Mouse (Mus musculus): ENCODE data around the gene Fam19a5.

Gene Fam19a5

DNA sequence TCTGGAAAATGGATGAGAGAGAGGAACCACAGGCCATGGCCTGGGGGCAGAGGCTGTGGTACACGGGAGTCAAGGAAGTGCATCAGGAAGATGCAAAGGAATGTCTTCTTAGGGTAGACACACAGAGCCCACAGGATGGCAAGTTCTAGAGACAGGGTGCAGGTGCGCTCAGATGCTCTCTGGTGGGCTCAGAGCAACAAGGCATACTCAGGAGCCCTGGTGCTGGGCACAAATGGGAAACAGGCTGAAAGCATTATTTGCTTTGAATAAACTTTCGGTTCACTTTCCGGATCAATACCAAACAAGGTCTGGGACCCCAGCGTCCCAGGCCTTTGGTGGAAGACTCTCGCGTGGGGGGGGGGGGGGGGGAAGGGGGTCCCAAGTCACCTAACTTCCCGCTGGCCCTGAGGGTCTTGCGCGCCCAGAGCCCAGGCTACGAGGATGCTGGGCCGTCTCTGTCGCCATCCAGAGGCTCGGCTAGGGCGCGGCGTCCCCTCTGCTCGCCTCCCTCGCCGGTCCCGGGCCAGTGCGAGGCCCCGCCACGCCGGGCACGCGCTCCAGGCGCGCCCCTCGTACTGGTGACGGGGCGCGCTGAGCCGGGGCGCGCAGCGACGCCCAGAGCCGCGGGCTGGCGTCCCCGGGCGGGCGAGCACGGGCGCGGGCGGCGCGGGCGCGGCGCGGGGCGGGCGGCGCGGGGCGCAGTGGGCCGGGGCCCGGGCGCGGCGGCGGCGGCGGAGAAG lies at the start of gene Fam19a5:
TSS of gene Fam19a5 (plus strand) at position 701 of the 740 bp plus-strand sequence.
- no peak for DNase-seq (ENCODE audit: low spot score)

- no peak for DNase-seq (ENCODE audit: low spot score)
Measured at GRCm38 (mm10) chr15:87501737-87502136, 42.4 kb upstream of the Fam19a5 start.

- no peak for DNase-seq (ENCODE audit: low spot score)
Measured at GRCm38 (mm10) chr15:87507349-87507748, 36.8 kb upstream of the Fam19a5 start.

DNA sequence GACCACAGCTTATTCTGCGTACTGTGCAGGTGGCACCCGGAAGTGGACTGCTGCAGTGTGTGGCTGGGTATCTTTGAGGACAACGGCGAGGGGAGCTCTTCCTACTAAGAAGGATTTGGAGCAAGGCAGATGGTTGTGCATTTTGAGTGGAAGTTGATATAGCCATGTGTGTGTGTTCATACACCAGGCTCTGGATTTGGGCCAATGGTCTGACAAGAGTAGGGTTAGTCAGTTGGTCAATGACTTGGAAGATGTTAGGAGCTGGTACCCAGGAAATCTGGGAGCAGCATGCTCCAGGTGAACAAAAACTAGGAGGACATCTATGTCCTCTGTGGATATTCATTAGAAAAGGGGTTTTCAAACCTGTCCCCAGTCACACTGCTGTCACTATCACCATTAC lies 33.2 kb upstream of the Fam19a5 start:
- no peak for DNase-seq (ENCODE audit: low spot score)

GRCm38 (mm10) chr15:87518161-87518560 lies 25.9 kb upstream of the Fam19a5 start:
- DNase-seq (ENCODE audit: low spot score), result no peak

DNA sequence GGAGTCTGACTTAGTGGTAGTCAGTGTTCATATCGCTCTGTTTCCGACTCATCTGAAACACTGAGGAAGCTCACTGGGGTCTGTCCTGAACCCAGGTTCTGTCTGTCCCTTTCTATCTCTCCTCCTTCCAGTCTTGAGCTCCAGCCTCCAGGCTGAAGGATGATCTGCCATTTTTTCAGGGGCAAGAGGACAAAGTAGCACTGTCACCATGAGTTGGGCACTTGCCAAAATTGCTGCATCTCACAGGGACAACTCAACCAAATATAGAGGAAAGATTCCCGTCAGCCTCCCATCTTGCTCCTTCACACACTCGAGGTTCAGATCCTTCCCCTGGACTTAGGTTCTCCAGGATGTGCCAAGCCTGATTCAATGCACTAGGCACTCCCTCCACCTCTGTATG lies 14.8 kb upstream of the Fam19a5 start:
- no peak for DNase-seq (ENCODE audit: low spot score)

- no peak for DNase-seq (ENCODE audit: low spot score)
Measured at GRCm38 (mm10) chr15:87541656-87542055, 2.4 kb upstream of the Fam19a5 start.

DNA sequence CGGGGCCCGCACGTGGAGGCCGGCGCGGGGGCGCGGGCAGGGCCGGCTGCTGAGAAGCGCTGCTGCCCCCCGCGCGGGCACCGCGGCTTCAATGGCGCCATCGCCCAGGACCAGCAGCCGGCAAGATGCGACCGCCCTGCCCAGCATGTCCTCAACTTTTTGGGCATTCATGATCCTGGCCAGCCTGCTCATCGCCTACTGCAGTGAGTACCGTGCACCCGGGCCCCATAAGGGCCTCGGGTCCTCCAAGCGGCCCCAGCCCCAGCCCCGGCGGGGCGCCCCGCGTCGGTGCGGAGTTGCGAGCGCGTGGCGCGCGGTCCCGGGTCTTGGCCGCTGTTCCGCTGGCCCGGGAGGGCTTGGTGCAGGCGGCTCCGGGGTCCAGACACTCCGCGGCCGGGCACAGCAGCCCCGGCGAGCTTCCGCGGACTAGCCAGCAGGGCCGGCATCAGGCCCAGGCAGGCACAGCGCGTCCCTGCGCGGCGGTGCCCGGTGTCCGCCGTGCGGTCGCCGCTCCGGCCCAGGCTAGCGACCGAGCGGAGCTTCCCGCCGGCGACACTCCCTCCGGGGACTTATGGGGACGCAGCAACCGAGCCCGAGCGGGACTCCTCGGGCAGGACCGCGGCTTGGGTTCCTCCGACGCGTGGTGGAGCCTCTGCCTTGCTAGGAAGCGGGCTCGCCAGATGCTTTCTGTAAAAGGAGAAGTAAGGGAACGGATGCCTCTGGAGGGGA lies 466 bp downstream of the Fam19a5 start:
- no peak for DNase-seq (ENCODE audit: low spot score)

- no peak for DNase-seq (ENCODE audit: low spot score)
Measured at GRCm38 (mm10) chr15:87545130-87545642, 1.1 kb downstream of the Fam19a5 start.

DNA sequence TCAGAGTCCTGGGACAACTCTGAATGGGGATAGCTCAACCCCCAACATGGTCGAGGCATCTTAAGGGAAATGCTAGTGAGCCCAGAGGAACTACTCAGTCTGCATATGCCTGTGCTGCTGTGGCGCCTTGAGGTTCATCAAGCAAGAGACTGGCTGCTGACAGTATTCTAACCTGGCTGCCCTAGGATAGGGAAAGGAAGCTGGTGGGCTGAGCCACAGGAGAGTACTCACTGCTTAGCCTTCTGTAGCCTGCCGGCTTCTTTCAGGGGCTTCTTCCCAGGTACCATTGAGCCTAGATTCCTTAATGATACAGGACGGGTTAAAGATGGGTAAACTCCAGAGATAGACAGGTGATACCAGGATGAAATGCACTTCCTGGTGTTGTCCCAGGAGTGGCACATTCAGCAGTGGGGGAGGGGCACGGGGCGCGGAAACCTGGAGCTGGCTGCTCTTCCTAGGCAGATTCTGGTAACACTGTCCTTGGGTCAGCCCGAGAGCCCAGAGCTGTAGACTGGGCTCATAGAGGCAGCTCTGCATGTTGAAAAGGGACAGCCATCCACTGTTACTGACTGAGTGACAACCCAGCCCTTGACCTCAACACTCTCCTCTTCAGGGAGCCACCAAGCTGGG lies 1.7 kb downstream of the Fam19a5 start:
- no peak for DNase-seq (ENCODE audit: low spot score)

- DNase-seq (ENCODE audit: low spot score), result no peak
Measured at GRCm38 (mm10) chr15:87547022-87547421, 2.9 kb downstream of the Fam19a5 start.

GRCm38 (mm10) chr15:87549724-87550123 lies 5.6 kb downstream of the Fam19a5 start:
- DNase-seq (ENCODE audit: low spot score), result no peak

DNA sequence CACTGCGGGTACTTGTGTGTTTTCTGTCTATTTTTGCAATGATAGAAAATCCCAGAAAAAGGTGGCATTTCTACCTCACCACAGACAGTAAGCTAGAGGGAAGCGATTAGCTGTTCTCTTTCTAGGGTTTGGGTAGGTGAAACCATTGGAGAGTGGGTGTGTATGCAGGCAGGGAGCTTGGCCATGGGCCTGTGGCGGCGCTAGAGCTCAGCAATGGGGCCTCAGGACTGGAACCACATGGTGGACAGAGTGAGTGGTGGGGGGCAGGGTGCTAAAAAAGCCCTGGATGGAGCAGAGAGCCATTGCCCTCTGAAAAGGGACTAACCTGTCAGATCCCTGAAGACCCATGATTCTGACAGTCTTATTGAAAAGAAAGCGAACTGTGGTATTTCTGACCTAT lies 6.7 kb downstream of the Fam19a5 start:
- no peak for DNase-seq (ENCODE audit: low spot score)

DNA sequence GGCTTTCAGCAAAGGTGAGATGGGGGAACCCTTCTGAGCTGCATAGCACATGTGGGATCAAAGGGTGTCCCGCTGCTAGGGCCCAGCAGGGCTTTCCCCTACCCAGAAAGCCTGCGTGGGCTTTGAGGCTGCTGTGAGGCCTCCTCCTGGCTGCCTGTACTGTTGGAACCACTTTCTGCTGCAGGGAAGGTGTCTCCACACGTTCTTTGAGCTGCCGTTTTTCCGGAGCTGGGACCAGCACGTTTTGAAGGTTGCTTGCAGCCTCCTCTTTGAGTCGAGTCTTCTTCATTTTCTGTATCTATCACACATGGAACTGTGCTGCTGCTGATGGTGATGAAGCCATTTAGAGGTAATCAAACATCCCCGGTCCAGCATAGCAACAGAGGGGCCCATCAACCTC lies 7.5 kb downstream of the Fam19a5 start:
- DNase-seq (ENCODE audit: low spot score), result no peak

GRCm38 (mm10) chr15:87555811-87556210 lies 11.7 kb downstream of the Fam19a5 start:
- DNase-seq (ENCODE audit: low spot score), result no peak

DNA sequence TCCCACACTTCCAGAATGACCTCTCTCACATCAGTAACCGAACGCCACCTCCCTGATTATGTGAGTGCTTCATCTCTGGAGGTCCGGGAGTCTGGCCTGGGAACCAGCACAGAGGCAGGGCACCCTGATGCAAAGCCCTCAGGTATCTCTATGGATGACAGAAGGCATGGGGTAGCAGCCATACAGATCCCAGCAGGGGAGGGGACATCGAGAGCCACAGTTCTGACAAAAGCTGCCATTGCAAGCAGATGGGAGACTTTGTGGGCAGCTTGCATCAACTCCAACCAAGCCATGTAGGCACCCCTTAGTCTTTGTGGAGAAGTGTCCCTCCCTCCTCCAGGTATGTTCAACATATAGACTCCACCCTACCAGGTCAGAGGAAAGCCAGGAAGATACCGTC lies 20.2 kb downstream of the Fam19a5 start:
- no peak for DNase-seq (ENCODE audit: low spot score)

GRCm38 (mm10) chr15:87566040-87566929 lies 22.2 kb downstream of the Fam19a5 start:
- DNase-seq (ENCODE audit: low spot score), result no peak

DNA sequence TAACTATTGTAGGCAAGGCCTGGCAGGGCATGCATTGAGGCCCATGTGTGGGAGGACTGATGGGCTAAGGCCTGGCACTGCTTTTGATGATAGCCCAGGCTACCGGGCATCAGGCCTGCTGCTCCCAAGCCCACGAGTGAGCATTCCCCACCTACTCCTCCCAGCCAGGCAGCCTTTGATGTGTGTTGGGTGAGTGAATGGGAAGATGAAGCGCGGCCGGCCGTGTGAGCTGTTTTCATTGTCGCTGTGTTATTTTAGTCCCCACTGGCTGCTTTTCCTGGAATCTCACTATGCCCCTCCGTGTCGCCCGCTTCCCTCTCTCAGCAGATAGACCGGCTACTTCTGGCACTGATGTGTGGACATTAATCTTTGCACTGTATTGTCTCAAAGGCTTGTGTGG lies 26.1 kb downstream of the Fam19a5 start:
- no peak for DNase-seq (ENCODE audit: low spot score)

DNA sequence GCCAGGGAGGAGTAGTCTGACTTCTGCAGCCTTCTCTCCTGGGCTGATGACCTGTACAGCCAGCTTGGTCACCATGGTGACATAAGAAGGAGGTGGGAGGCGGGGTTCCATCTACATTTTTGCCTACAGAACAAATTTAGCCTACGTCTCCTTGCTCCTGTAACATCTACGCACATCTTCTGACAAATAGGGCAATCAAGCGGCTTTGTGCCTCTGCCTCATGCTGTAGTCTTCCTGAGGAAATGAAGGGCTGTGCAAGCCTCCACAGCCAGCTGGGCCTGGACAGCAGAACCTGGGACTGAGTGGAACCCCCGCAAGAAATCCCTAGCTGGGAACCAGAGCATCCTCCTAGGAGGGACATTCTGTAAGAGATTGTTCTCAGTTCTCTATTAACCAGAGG lies 35.8 kb downstream of the Fam19a5 start:
- DNase-seq (ENCODE audit: low spot score), result no peak

GRCm38 (mm10) chr15:87583921-87584621 lies 40.0 kb downstream of the Fam19a5 start:
- DNase-seq (ENCODE audit: low spot score), result no peak

GRCm38 (mm10) chr15:87590975-87591374 lies 46.9 kb downstream of the Fam19a5 start:
- no peak for DNase-seq (ENCODE audit: low spot score)

Data from T-cell, adult 2 months (primary cell).